10 mouse cellular contexts compared by ENCODE assay signal in the genomic region with DNA sequence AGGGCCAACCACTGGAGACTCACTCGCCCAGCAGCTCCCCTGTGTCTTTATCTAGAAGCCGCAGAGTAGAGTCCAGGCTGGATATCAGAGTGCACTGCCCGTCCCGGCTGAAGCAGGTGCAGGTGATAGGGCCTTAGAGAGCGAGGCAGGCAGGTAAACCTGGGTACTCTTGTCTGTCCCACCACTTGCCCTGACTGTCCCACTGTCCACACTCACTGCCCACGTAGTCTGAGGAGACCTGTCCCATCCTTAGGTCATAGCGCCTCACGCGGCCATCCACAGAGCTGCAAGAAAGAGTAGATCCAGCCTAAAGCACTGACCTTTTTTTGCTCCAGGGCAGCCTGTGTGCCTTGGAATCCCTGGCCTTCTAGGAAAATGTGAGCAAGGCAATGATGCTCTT. TPM values are rescaled to one million over a fixed set of nuclear protein-coding genes. Genes with fewer than 3 reads are reported as not detected.
DNase-seq lines count a peak whose midpoint lies in the region; ATAC-seq and TF ChIP-seq lines count a peak whose summit lies in the region.
"Had no signal": no experiment of that assay in that cellular context is flagged by ENCODE, and none has a peak within 500 bp of the region (broad histone marks: within the 10 kb centered on the region; RNA-seq: fewer than 3 reads in every experiment).

No protein-coding gene starts in this region.

- no peak overlapping the region for H3K4me3 ChIP-seq in cerebellum, adult 2 months (replicated peaks; ENCODE audit: insufficient read depth, low read depth, low read length)
- no peak overlapping the region for H3K4me3 ChIP-seq in midbrain, embryonic 10.5 days
- H3K4me3 ChIP-seq in midbrain, embryonic 13.5 days (replicated peaks) = no peak overlapping the region
- H3K4me3 ChIP-seq in liver, embryonic 11.5 days (ENCODE audit: low read depth, low read length) = no peak overlapping the region
- H3K4me3 ChIP-seq: midbrain, embryonic 12.5 days had no signal

- H3K4me2 ChIP-seq in midbrain, embryonic 13.5 days (replicated peaks) = no peak overlapping the region
- peak overlapping the region; percentile 36 for H3K4me2 ChIP-seq in liver, embryonic 11.5 days
- H3K4me2 ChIP-seq: midbrain, embryonic 12.5 days had no signal

- no peaks in the 10 kb centered on the region for H3K9me3 ChIP-seq in midbrain, embryonic 10.5 days (replicated peaks)
- no peaks in the 10 kb centered on the region for H3K9me3 ChIP-seq in midbrain, embryonic 13.5 days
- no peaks in the 10 kb centered on the region for H3K9me3 ChIP-seq in liver, embryonic 11.5 days (ENCODE audit: control insufficient read depth, low read length)
- H3K9me3 ChIP-seq: midbrain, embryonic 12.5 days had no signal

- no peak for TF ChIP-seq POLR2A in cerebellum, adult 2 months (IDR thresholded peaks at IDR 0.05; ENCODE audit: borderline replicate concordance, insufficient read depth, low read length)

- H3K4me1 ChIP-seq in cerebellum, adult 2 months (ENCODE audit: control insufficient read depth, insufficient read depth, low read length) = peaks cover 15% of the 10 kb centered on the region
- peaks cover 37% of the 10 kb centered on the region for H3K4me1 ChIP-seq in midbrain, embryonic 10.5 days
- H3K4me1 ChIP-seq in midbrain, embryonic 13.5 days (replicated peaks) = peaks cover 25% of the 10 kb centered on the region
- H3K4me1 ChIP-seq in liver, embryonic 11.5 days (replicated peaks; ENCODE audit: control insufficient read depth, insufficient read depth, low read length) = peaks cover 31% of the 10 kb centered on the region

- WGBS in cerebellum, adult 2 months = 77% methylated on average over 9 of the region's 9 CpGs
- 69% methylated on average over 9 of the region's 9 CpGs for WGBS in midbrain, embryonic 10.5 days
- WGBS in midbrain, embryonic 13.5 days = 80% methylated on average over 9 of the region's 9 CpGs
- WGBS in liver, embryonic 11.5 days = 65% methylated on average over 9 of the region's 9 CpGs

- TF ChIP-seq CTCF in cerebellum, adult 2 months (IDR thresholded peaks at IDR 0.05; ENCODE audit: borderline replicate concordance, insufficient read depth, low read depth, low read length) = peak; percentile 64

- H3K9ac ChIP-seq in midbrain, embryonic 13.5 days (replicated peaks) = no peak overlapping the region
- H3K9ac ChIP-seq in liver, embryonic 11.5 days (ENCODE audit: low read depth, low read length) = no peak overlapping the region
- H3K9ac ChIP-seq: midbrain, embryonic 12.5 days had no signal

- no peak for ATAC-seq in midbrain, embryonic 13.5 days
- ATAC-seq in liver, embryonic 11.5 days (replicated peaks; ENCODE audit: low FRiP score) = peak; percentile 50; the same call in 1 of the 2 replicates
- no peak for ATAC-seq in megakaryocyte, adult 5-6 weeks (ENCODE audit: poor library complexity, severe bottlenecking)

- peak in 1 of 2 experiments; percentile 56 for DNase-seq in cerebellum, adult 2 months
- DNase-seq in cerebellum, adult 8-10 months = no peak
- peak; percentile 35 for DNase-seq in midbrain, embryonic 10.5 days (ENCODE audit: low spot score)
- peak; percentile 63 to 78 for DNase-seq in cerebellum, postnatal 25 days
- no peak for DNase-seq in liver, embryonic 11.5 days (ENCODE audit: low spot score)
- DNase-seq in thymus, postnatal 4 days = no peak

- H3K27ac ChIP-seq in cerebellum, adult 2 months (ENCODE audit: insufficient read depth, low read length) = no peak overlapping the region
- H3K27ac ChIP-seq in midbrain, embryonic 10.5 days (replicated peaks) = no peak overlapping the region
- H3K27ac ChIP-seq in midbrain, embryonic 13.5 days = no peak overlapping the region
- H3K27ac ChIP-seq in liver, embryonic 11.5 days (ENCODE audit: low read depth, low read length) = peak overlapping the region; percentile 62; the same call in 1 of the 2 replicates
- H3K27ac ChIP-seq: midbrain, embryonic 12.5 days had no signal

- no peaks in the 10 kb centered on the region for H3K27me3 ChIP-seq in cerebellum, adult 2 months (ENCODE audit: control insufficient read depth, insufficient read depth, low read length)
- H3K27me3 ChIP-seq in midbrain, embryonic 10.5 days (ENCODE audit: low read depth, poor library complexity, severe bottlenecking) = no peaks in the 10 kb centered on the region
- H3K27me3 ChIP-seq in midbrain, embryonic 13.5 days = no peaks in the 10 kb centered on the region
- no peaks in the 10 kb centered on the region for H3K27me3 ChIP-seq in liver, embryonic 11.5 days (replicated peaks; ENCODE audit: control insufficient read depth, insufficient read depth, low read length)
- H3K27me3 ChIP-seq: CH12.LX; midbrain, embryonic 12.5 days had no signal

- H3K36me3 ChIP-seq in midbrain, embryonic 10.5 days = peaks cover 62% of the 10 kb centered on the region
- peaks cover 52% of the 10 kb centered on the region for H3K36me3 ChIP-seq in midbrain, embryonic 13.5 days
- peaks cover 32% of the 10 kb centered on the region for H3K36me3 ChIP-seq in liver, embryonic 11.5 days (ENCODE audit: control insufficient read depth, insufficient read depth, low read length)

RNA-seq across cellular contexts. Expression of a gene that starts 4.4 kb away (rescaled TPM):
- polyA plus RNA-seq in cerebellum, adult 2 months (2012; rRNA removed) = 69.7 and 71.6 TPM in 2 replicates
- 70.8 and 71.8 TPM in 2 replicates for polyA plus RNA-seq in midbrain, embryonic 10.5 days (2016; fragmentation: Nextera tagmentation; extraction: Ambion mirVana)
- polyA plus RNA-seq in midbrain, embryonic 13.5 days (2015; fragmentation: Nextera tagmentation; extraction: Ambion mirVana) = 90.0 and 93.2 TPM in 2 replicates
- polyA plus RNA-seq in liver, embryonic 11.5 days (2014; fragmentation: Nextera tagmentation; extraction: Ambion mirVana) = 72.5 and 73.8 TPM in 2 replicates
- total RNA-seq in megakaryocyte, adult 5-6 weeks (2015) = 50.9 and 55.1 TPM in 2 replicates
- 26.9 and 30.2 TPM in 2 replicates for total RNA-seq in megakaryocyte, adult 5-6 weeks (2017)

RNA-seq across cellular contexts. Expression of a gene that starts 4.5 kb away (rescaled TPM):
- polyA plus RNA-seq in cerebellum, adult 2 months (2012; rRNA removed) = 98.0 and 102 TPM in 2 replicates
- 133 and 142 TPM in 2 replicates for polyA plus RNA-seq in midbrain, embryonic 10.5 days (2016; fragmentation: Nextera tagmentation; extraction: Ambion mirVana)
- polyA plus RNA-seq in midbrain, embryonic 13.5 days (2015; fragmentation: Nextera tagmentation; extraction: Ambion mirVana) = 134 and 137 TPM in 2 replicates
- 103 and 105 TPM in 2 replicates for polyA plus RNA-seq in liver, embryonic 11.5 days (2014; fragmentation: Nextera tagmentation; extraction: Ambion mirVana)
- total RNA-seq in megakaryocyte, adult 5-6 weeks (2015) = 116 and 119 TPM in 2 replicates
- 27.8 and 39.4 TPM in 2 replicates for total RNA-seq in megakaryocyte, adult 5-6 weeks (2017)

RNA-seq across cellular contexts. Expression of a gene that starts 5.1 kb away (rescaled TPM):
- polyA plus RNA-seq in cerebellum, adult 2 months (2012; rRNA removed) = 54.4 and 54.9 TPM in 2 replicates
- polyA plus RNA-seq in midbrain, embryonic 10.5 days (2016; fragmentation: Nextera tagmentation; extraction: Ambion mirVana) = 61.2 and 70.6 TPM in 2 replicates
- 64.1 and 68.8 TPM in 2 replicates for polyA plus RNA-seq in midbrain, embryonic 13.5 days (2015; fragmentation: Nextera tagmentation; extraction: Ambion mirVana)
- 46.4 and 50.4 TPM in 2 replicates for polyA plus RNA-seq in liver, embryonic 11.5 days (2014; fragmentation: Nextera tagmentation; extraction: Ambion mirVana)
- total RNA-seq in megakaryocyte, adult 5-6 weeks (2015) = 17.0 and 20.5 TPM in 2 replicates
- 9.9 and 12.5 TPM in 2 replicates for total RNA-seq in megakaryocyte, adult 5-6 weeks (2017)

RNA-seq across cellular contexts. Expression of a gene that starts 7.1 kb away (rescaled TPM):
- polyA plus RNA-seq in cerebellum, adult 2 months (2012; rRNA removed) = 34.7 and 35.7 TPM in 2 replicates
- polyA plus RNA-seq in midbrain, embryonic 10.5 days (2016; fragmentation: Nextera tagmentation; extraction: Ambion mirVana) = 23.5 and 23.7 TPM in 2 replicates
- polyA plus RNA-seq in midbrain, embryonic 13.5 days (2015; fragmentation: Nextera tagmentation; extraction: Ambion mirVana) = 16.6 and 17.3 TPM in 2 replicates
- polyA plus RNA-seq in liver, embryonic 11.5 days (2014; fragmentation: Nextera tagmentation; extraction: Ambion mirVana) = 38.6 and 40.3 TPM in 2 replicates
- 204 TPM in 2 replicates for total RNA-seq in megakaryocyte, adult 5-6 weeks (2015)
- 159 and 161 TPM in 2 replicates for total RNA-seq in megakaryocyte, adult 5-6 weeks (2017)

RNA-seq across cellular contexts. Expression of a gene that starts 8.2 kb away (rescaled TPM):
- polyA plus RNA-seq in cerebellum, adult 2 months (2012; rRNA removed) = 1.3 TPM in 1 of 2 replicates, not detected in the other
- polyA plus RNA-seq in midbrain, embryonic 10.5 days (2016; fragmentation: Nextera tagmentation; extraction: Ambion mirVana) = 0.91 and 1.1 TPM in 2 replicates
- polyA plus RNA-seq in midbrain, embryonic 13.5 days (2015; fragmentation: Nextera tagmentation; extraction: Ambion mirVana) = 0.83 TPM in 1 of 2 replicates, not detected in the other
- polyA plus RNA-seq in liver, embryonic 11.5 days (2014; fragmentation: Nextera tagmentation; extraction: Ambion mirVana) = not detected in 2 replicates
- total RNA-seq in megakaryocyte, adult 5-6 weeks (2015) = not detected in 2 replicates
- total RNA-seq in megakaryocyte, adult 5-6 weeks (2017) = not detected in 2 replicates
- total RNA-seq: CH12.LX had no signal

Comparison
In these comparisons a context has a peak if more than half of its experiments do, and no peak if none do; other contexts are left out.
1. DNase-seq: peak in midbrain, embryonic 10.5 days (single experiment) and cerebellum, postnatal 25 days (2 of 2); none in cerebellum, adult 8-10 months (single experiment), liver, embryonic 11.5 days (single experiment) and thymus, postnatal 4 days (single experiment).